Mouse (Mus musculus): ENCODE results near the gene Ctu2.

Gene Ctu2

GRCm38 (mm10) chr8:122484831-122485230 lies 8.9 kb downstream of the Ctu2 start:
- no peak for DNase-seq (ENCODE audit: low spot score)

- no peak for DNase-seq (ENCODE audit: low spot score)
These were observed 12.4 kb downstream of the Ctu2 start for GRCm38 (mm10) chr8:122488387-122488786.

- DNase-seq (ENCODE audit: low spot score): no peak
These were observed 21.2 kb downstream of the Ctu2 start for GRCm38 (mm10) chr8:122497016-122497734.

GRCm38 (mm10) chr8:122497912-122498311 lies 22.0 kb downstream of the Ctu2 start:
- DNase-seq (ENCODE audit: low spot score): peak; percentile 24

GRCm38 (mm10) chr8:122500856-122501255 lies 24.9 kb downstream of the Ctu2 start:
- peak; percentile 67 for DNase-seq (ENCODE audit: low spot score)

- no peak for DNase-seq (ENCODE audit: low spot score)
These were observed 35.6 kb downstream of the Ctu2 start for GRCm38 (mm10) chr8:122511552-122511951.

GRCm38 (mm10) chr8:122512392-122512791 lies 36.4 kb downstream of the Ctu2 start:
- no peak for DNase-seq (ENCODE audit: low spot score)

- no peak for DNase-seq (ENCODE audit: low spot score)
These were observed 39.8 kb downstream of the Ctu2 start for GRCm38 (mm10) chr8:122515699-122516098.

- no peak for DNase-seq (ENCODE audit: low spot score)
These were observed 41.7 kb downstream of the Ctu2 start for GRCm38 (mm10) chr8:122517541-122518190.

- DNase-seq (ENCODE audit: low spot score): no peak
These were observed 44.7 kb downstream of the Ctu2 start for GRCm38 (mm10) chr8:122520611-122521010.

- DNase-seq (ENCODE audit: low spot score): no peak
These were observed 47.1 kb downstream of the Ctu2 start for GRCm38 (mm10) chr8:122522796-122523651.

- no peak for DNase-seq (ENCODE audit: low spot score)
These were observed 47.9 kb downstream of the Ctu2 start for GRCm38 (mm10) chr8:122523652-122524360.

GRCm38 (mm10) chr8:122524506-122524905 lies 48.6 kb downstream of the Ctu2 start:
- no peak for DNase-seq (ENCODE audit: low spot score)

- no peak for DNase-seq (ENCODE audit: low spot score)
These were observed 49.1 kb downstream of the Ctu2 start for GRCm38 (mm10) chr8:122525004-122525403.

GRCm38 (mm10) chr8:122526084-122526483 lies 50.1 kb downstream of the Ctu2 start:
- DNase-seq (ENCODE audit: low spot score): no peak

GRCm38 (mm10) chr8:122526526-122527170 lies 50.7 kb downstream of the Ctu2 start:
- DNase-seq (ENCODE audit: low spot score): no peak

- no peak for DNase-seq (ENCODE audit: low spot score)
These were observed 52.0 kb downstream of the Ctu2 start for GRCm38 (mm10) chr8:122527937-122528336.

- no peak for DNase-seq (ENCODE audit: low spot score)
These were observed 53.2 kb downstream of the Ctu2 start for GRCm38 (mm10) chr8:122529159-122529558.

GRCm38 (mm10) chr8:122531312-122531711 lies 55.4 kb downstream of the Ctu2 start:
- no peak for DNase-seq (ENCODE audit: low spot score)

Measured in T-cell, adult 2 months (primary cell).